Mouse (Mus musculus): ENCODE measurements around the gene Trim17. TPM values are rescaled to one million over a fixed set of nuclear protein-coding genes. Genes with fewer than 3 reads are reported as not detected.

Gene Trim17
- total and polyA plus RNA-seq, 3 experiments: 0.11 to 0.12 TPM; not detected in 1

- Histone ChIP-seq H3K36me3 (replicated peaks) (peaks cover 45% of the 10 kb centered on the region), H3K27me3 (ENCODE audit: insufficient read depth, low read length) (no peaks in the 10 kb centered on the region; the same call in 1 of the 2 replicates), H3K4me3 (ENCODE audit: low read depth, low read length) (no peak overlapping the region), H3K4me1 (ENCODE audit: insufficient read depth, low read depth, low read length) (peaks cover 37% of the 10 kb centered on the region), H3K9me3 (replicated peaks) (peaks cover 6% of the 10 kb centered on the region)
- no peak for ATAC-seq (ENCODE audit: extremely low read depth, insufficient number of reproducible peaks, low FRiP score, poor library complexity, severe bottlenecking)
- DNase-seq (ENCODE audit: low spot score): no peak
- TF ChIP-seq CTCF (IDR thresholded peaks at IDR 0.05; ENCODE audit: low read depth, low read length) (no peak), POLR2AphosphoS5 (IDR thresholded peaks at IDR 0.05; ENCODE audit: insufficient replicate concordance, low read depth, low read length) (no peak), GATA2 (IDR thresholded peaks at IDR 0.05; ENCODE audit: borderline replicate concordance, low read depth, low read length) (no peak), TAL1 (conservative IDR thresholded peaks at IDR 0.05; ENCODE audit: low read depth, low read length) (no peak), GATA1 (IDR thresholded peaks at IDR 0.05; ENCODE audit: borderline replicate concordance, low read length) (no peak)
Observed at GRCm38 (mm10) chr11:58963543-58963942, 9.1 kb downstream of the Trim17 start.

- Histone ChIP-seq H3K27me3 (ENCODE audit: insufficient read depth, low read length) (no peaks in the 10 kb centered on the region; the same call in 1 of the 2 replicates), H3K36me3 (replicated peaks) (peaks cover 50% of the 10 kb centered on the region), H3K4me3 (ENCODE audit: low read depth, low read length) (no peak overlapping the region), H3K9me3 (replicated peaks) (peaks cover 6% of the 10 kb centered on the region), H3K4me1 (ENCODE audit: insufficient read depth, low read depth, low read length) (peaks cover 39% of the 10 kb centered on the region)
- no peak for TF ChIP-seq GATA2 (IDR thresholded peaks at IDR 0.05; ENCODE audit: borderline replicate concordance, low read depth, low read length)
- DNase-seq (ENCODE audit: low spot score) (no peak), ATAC-seq (ENCODE audit: extremely low read depth, insufficient number of reproducible peaks, low FRiP score, poor library complexity, severe bottlenecking) (no peak)
Observed at GRCm38 (mm10) chr11:58964216-58964615, 9.7 kb downstream of the Trim17 start.

- H3K4me1 ChIP-seq (ENCODE audit: insufficient read depth, low read depth, low read length): peaks cover 45% of the 10 kb centered on the region
- H3K27me3 ChIP-seq (ENCODE audit: insufficient read depth, low read length): no peaks in the 10 kb centered on the region; the same call in 1 of the 2 replicates
- H3K9me3 ChIP-seq (replicated peaks): peaks cover 6% of the 10 kb centered on the region
- no peak for TF ChIP-seq CTCF (IDR thresholded peaks at IDR 0.05; ENCODE audit: low read depth, low read length)
- no peak for TF ChIP-seq POLR2AphosphoS5 (IDR thresholded peaks at IDR 0.05; ENCODE audit: insufficient replicate concordance, low read depth, low read length)
- TF ChIP-seq GATA1 (IDR thresholded peaks at IDR 0.05; ENCODE audit: borderline replicate concordance, low read length): no peak
- TF ChIP-seq GATA2 (IDR thresholded peaks at IDR 0.05; ENCODE audit: borderline replicate concordance, low read depth, low read length): no peak
- TF ChIP-seq TAL1 (conservative IDR thresholded peaks at IDR 0.05; ENCODE audit: low read depth, low read length): no peak
- peaks cover 60% of the 10 kb centered on the region for H3K36me3 ChIP-seq (replicated peaks)
- peak overlapping the region; percentile 30; the same call in 1 of the 2 replicates for H3K4me3 ChIP-seq (ENCODE audit: low read depth, low read length)
- no peak for DNase-seq (ENCODE audit: low spot score)
- ATAC-seq (ENCODE audit: extremely low read depth, insufficient number of reproducible peaks, low FRiP score, poor library complexity, severe bottlenecking): no peak
Observed at GRCm38 (mm10) chr11:58965001-58965760, 10.7 kb downstream of the Trim17 start.

- no peak for ATAC-seq (ENCODE audit: extremely low read depth, insufficient number of reproducible peaks, low FRiP score, poor library complexity, severe bottlenecking)
- DNase-seq (ENCODE audit: low spot score): no peak
- Histone ChIP-seq H3K36me3 (replicated peaks) (peaks cover 73% of the 10 kb centered on the region), H3K4me1 (ENCODE audit: insufficient read depth, low read depth, low read length) (peaks cover 66% of the 10 kb centered on the region), H3K9me3 (replicated peaks) (no peaks in the 10 kb centered on the region), H3K27me3 (ENCODE audit: insufficient read depth, low read length) (no peaks in the 10 kb centered on the region), H3K4me3 (ENCODE audit: low read depth, low read length) (no peak overlapping the region)
- 0 out of 2 replicates have a peak, but pooled peaks have one; percentile 6 for TF ChIP-seq CTCF (IDR thresholded peaks at IDR 0.05; ENCODE audit: low read depth, low read length)
- no peak for TF ChIP-seq GATA2 (IDR thresholded peaks at IDR 0.05; ENCODE audit: borderline replicate concordance, low read depth, low read length)
Observed at GRCm38 (mm10) chr11:58967346-58967745, 12.9 kb downstream of the Trim17 start.

GRCm38 (mm10) chr11:58968551-58968950 lies 14.1 kb downstream of the Trim17 start:
- peaks cover 76% of the 10 kb centered on the region for H3K36me3 ChIP-seq (replicated peaks)
- H3K9me3 ChIP-seq (replicated peaks): no peaks in the 10 kb centered on the region
- no peak for TF ChIP-seq POLR2AphosphoS5 (IDR thresholded peaks at IDR 0.05; ENCODE audit: insufficient replicate concordance, low read depth, low read length)
- no peak for TF ChIP-seq TAL1 (conservative IDR thresholded peaks at IDR 0.05; ENCODE audit: low read depth, low read length)
- TF ChIP-seq GATA1 (IDR thresholded peaks at IDR 0.05; ENCODE audit: borderline replicate concordance, low read length): no peak
- ATAC-seq (ENCODE audit: extremely low read depth, insufficient number of reproducible peaks, low FRiP score, poor library complexity, severe bottlenecking) (no peak), DNase-seq (ENCODE audit: low spot score) (no peak)
- no peak overlapping the region; the same call in 1 of the 2 replicates for H3K4me3 ChIP-seq (ENCODE audit: low read depth, low read length)
- no peaks in the 10 kb centered on the region for H3K27me3 ChIP-seq (ENCODE audit: insufficient read depth, low read length)
- H3K4me1 ChIP-seq (ENCODE audit: insufficient read depth, low read depth, low read length): peaks cover 64% of the 10 kb centered on the region

- peaks cover 78% of the 10 kb centered on the region for H3K36me3 ChIP-seq (replicated peaks)
- DNase-seq (ENCODE audit: low spot score): no peak
- no peak for ATAC-seq (ENCODE audit: extremely low read depth, insufficient number of reproducible peaks, low FRiP score, poor library complexity, severe bottlenecking)
- H3K27me3 ChIP-seq (ENCODE audit: insufficient read depth, low read length): no peaks in the 10 kb centered on the region
- peaks cover 65% of the 10 kb centered on the region for H3K4me1 ChIP-seq (ENCODE audit: insufficient read depth, low read depth, low read length)
- H3K9me3 ChIP-seq (replicated peaks): no peaks in the 10 kb centered on the region
- H3K4me3 ChIP-seq (ENCODE audit: low read depth, low read length): no peak overlapping the region
- TF ChIP-seq CTCF (IDR thresholded peaks at IDR 0.05; ENCODE audit: low read depth, low read length) (no peak), TAL1 (conservative IDR thresholded peaks at IDR 0.05; ENCODE audit: low read depth, low read length) (no peak)
Observed at GRCm38 (mm10) chr11:58969027-58969426, 14.5 kb downstream of the Trim17 start.

- Histone ChIP-seq H3K4me3 (ENCODE audit: low read depth, low read length) (no peak overlapping the region), H3K27me3 (ENCODE audit: insufficient read depth, low read length) (no peaks in the 10 kb centered on the region), H3K36me3 (replicated peaks) (peaks cover 79% of the 10 kb centered on the region), H3K4me1 (ENCODE audit: insufficient read depth, low read depth, low read length) (peaks cover 71% of the 10 kb centered on the region), H3K9me3 (replicated peaks) (no peaks in the 10 kb centered on the region)
- ATAC-seq (ENCODE audit: extremely low read depth, insufficient number of reproducible peaks, low FRiP score, poor library complexity, severe bottlenecking) (no peak), DNase-seq (ENCODE audit: low spot score) (no peak)
- TF ChIP-seq CTCF (IDR thresholded peaks at IDR 0.05; ENCODE audit: low read depth, low read length): no peak
- no peak for TF ChIP-seq POLR2AphosphoS5 (IDR thresholded peaks at IDR 0.05; ENCODE audit: insufficient replicate concordance, low read depth, low read length)
- TF ChIP-seq GATA2 (IDR thresholded peaks at IDR 0.05; ENCODE audit: borderline replicate concordance, low read depth, low read length): no peak
- no peak for TF ChIP-seq GATA1 (IDR thresholded peaks at IDR 0.05; ENCODE audit: borderline replicate concordance, low read length)
- no peak for TF ChIP-seq TAL1 (conservative IDR thresholded peaks at IDR 0.05; ENCODE audit: low read depth, low read length)
Observed at GRCm38 (mm10) chr11:58969659-58970058, 15.2 kb downstream of the Trim17 start.
